Mouse (Mus musculus) intestine, postnatal 0 days (tissue): ENCODE results near the gene Tmem186. TPM values are rescaled to one million over a fixed set of nuclear protein-coding genes. Genes with fewer than 3 reads are reported as not detected.

Experiments
- ATAC-seq: fragments of 200-750 bp; cut with Nextera tagmentation; 2 replicates; pipeline ENCODE4 v1.8.0; 2017; ENCODE audit warnings: mild to moderate bottlenecking, moderate TSS enrichment, moderate library complexity
- H3K27ac ChIP-seq: fragments of 300-500 bp; sonication (generic); 2 replicates; pipeline ENCODE4 v1.5.1; 2014; ENCODE audit warnings: mild to moderate bottlenecking, low read depth, low read length, moderate library complexity
- H3K27me3 ChIP-seq: fragments of 300-500 bp; sonication (generic); replicated peaks from 2 replicates; pipeline ENCODE4 v1.6.1; 2014; ENCODE audit warnings: low read length, mixed read lengths; ENCODE audit not compliant: control insufficient read depth, insufficient read depth
- H3K36me3 ChIP-seq: fragments of 300-500 bp; sonication (generic); 2 replicates; pipeline ENCODE4 v1.6.1; 2014; ENCODE audit warnings: mild to moderate bottlenecking, moderate library complexity; ENCODE audit not compliant: control insufficient read depth, insufficient read depth
- H3K4me1 ChIP-seq: fragments of 300-500 bp; sonication (generic); replicated peaks from 2 replicates; pipeline ENCODE4 v1.6.1; 2014; ENCODE audit warnings: antibody characterized with exemption, low read length, mixed read lengths; ENCODE audit not compliant: control insufficient read depth, insufficient read depth
- H3K4me2 ChIP-seq: fragments of 300-500 bp; sonication (generic); replicated peaks from 2 replicates; pipeline ENCODE4 v1.6.1; 2014; ENCODE audit warnings: low read depth, mild to moderate bottlenecking, moderate library complexity
- H3K4me3 ChIP-seq: fragments of 300-500 bp; sonication (generic); 2 replicates; pipeline ENCODE4 v1.5.1; 2014; ENCODE audit warnings: low read depth, low read length
- H3K9ac ChIP-seq: fragments of 300-500 bp; sonication (generic); 2 replicates; pipeline ENCODE4 v1.6.1; 2014; ENCODE audit warnings: mild to moderate bottlenecking, low read depth, low read length
- H3K9me3 ChIP-seq: fragments of 300-500 bp; sonication (generic); 2 replicates; pipeline ENCODE4 v1.6.1; 2016; ENCODE audit warnings: mixed run types; ENCODE audit not compliant: control insufficient read depth
- CTCF ChIP-seq: sonication (generic); IDR thresholded peaks from 2 replicates; pipeline ENCODE4 v1.5.1; 2016; ENCODE audit warnings: low read depth, mild to moderate bottlenecking, control low read depth, antibody characterized with exemption, moderate library complexity
- WGBS: fragments of 180-500 bp; shearing (Covaris S2); extraction: QIAGEN DNeasy Blood & Tissue Kit; methylation state at CpG from one replicate; pipeline ENCODE4 v1.1.7; 2014; 5-methylcytosine and 5-hydroxymethylcytosine counted together
- polyA plus RNA-seq: library from polyadenylated mRNA; unstranded; fragments of >200 nt; fragmentation: Nextera tagmentation; extraction: Ambion mirVana; gene quantifications from 2 replicates; pipeline ENCODE4 v1.2.1, GENCODE M21; 2015

Tmem186 gene
- 9.1 and 9.8 TPM in 2 replicates for polyA plus RNA-seq

DNA sequence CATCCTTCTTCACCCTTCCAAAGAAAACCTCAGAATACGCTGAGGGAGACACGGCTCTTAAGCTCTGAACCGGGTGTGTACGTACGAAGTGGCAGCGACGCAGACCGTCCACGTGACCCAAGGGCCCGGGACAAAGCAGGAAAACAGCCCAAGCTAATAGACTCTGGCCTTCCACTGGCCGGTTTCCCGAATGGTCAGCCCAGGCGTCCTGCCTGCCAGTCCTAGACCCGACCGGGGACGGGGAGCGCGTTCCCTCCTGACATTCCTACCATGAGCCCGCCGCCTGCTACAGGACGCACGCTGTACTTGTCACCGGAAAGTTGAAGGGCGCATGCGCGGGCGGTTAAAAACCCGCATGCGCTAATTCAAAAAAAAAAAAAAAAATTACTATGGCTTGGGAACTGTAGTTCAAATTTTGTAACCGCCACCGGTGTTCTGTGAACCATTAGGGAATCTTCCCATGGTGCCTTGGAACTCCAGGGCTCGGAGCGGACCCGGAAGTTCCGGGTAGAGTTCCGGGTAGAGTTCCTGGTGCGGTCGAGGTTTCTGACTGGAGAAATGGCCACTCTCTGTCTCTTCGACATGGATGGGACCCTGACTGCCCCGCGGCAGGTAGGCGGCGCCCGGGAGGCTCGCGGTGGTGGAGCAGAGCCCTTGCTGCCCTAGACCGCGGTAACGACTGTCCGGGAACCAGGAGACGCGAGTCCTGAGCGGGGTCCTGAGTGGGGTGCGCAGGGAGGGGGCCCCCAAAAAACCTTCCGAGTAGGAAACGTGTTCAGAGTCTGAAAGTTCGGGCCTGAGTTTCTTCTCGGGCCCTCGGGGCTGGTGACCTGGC, at the start of gene Tmem186, which contains the start of gene Pmm2:
Gene Tmem186 (minus strand): TSS at position 496 of the 835 bp plus-strand sequence.
Gene Pmm2 (plus strand): TSS at position 458 of the 835 bp plus-strand sequence.
- peak; percentile 85 for ATAC-seq
- Histone ChIP-seq H3K4me3 (peak within 1 kb of the TSS; percentile 60), H3K4me2 (peak within 1 kb of the TSS; percentile 88), H3K27me3 (no peaks in the 10 kb centered on the region), H3K9me3 (no peaks in the 10 kb centered on the region), H3K4me1 (no peaks in the 10 kb centered on the region; the same call in 1 of the 2 replicates), H3K27ac (peak within 1 kb of the TSS; percentile 95), H3K9ac (peak within 1 kb of the TSS; percentile 81), H3K36me3 (0 out of 2 replicates have a peak, but pooled peaks cover 9% of the 10 kb centered on the region)
- TF ChIP-seq CTCF = peak; percentile 60
- under 1% methylated on average over 59 of the region's 59 CpGs for WGBS

DNA sequence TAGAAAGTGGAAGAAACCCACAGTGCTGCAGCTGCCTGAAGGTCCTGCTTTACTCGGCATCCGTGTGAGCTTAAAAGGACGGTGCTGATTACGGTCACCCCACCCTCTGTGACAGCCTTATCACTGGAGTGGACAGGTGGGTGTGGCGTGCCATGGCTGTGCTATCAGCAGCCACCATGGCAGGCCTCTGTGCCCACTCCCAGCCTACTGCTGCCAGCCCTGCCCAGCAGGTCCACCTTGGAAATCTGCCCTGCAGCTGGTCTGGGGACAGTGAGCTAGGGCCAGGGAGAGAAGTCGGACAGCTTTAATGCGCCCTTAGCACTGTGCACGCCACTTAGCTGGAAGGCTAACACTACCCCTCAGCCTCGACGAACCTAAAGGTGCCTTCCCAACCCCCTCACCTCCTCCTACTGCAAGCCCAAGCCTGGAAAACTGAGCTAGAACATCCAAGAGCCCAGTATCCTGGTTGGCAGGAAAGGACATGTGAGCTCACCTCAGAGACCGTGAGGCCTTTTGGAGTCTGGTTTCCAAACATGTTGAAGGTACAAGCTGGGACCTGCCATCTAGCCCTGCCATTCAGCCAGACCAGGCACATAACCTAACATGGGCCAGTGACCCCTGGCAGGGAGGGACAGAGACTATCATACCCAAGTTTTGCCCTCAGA, 49.5 kb upstream of the Tmem186 start:
- Histone ChIP-seq H3K27ac (peak overlapping the region; percentile 50; the same call in 1 of the 2 replicates), H3K9me3 (no peaks in the 10 kb centered on the region), H3K4me3 (no peak overlapping the region), H3K9ac (no peak overlapping the region), H3K4me1 (no peaks in the 10 kb centered on the region), H3K36me3 (peaks cover 32% of the 10 kb centered on the region), H3K4me2 (0 out of 2 replicates have a peak overlapping the region, but pooled peaks have one; percentile 17), H3K27me3 (no peaks in the 10 kb centered on the region)
- no peak for TF ChIP-seq CTCF
- WGBS = 67% methylated on average over 11 of the region's 11 CpGs
- ATAC-seq = peak; percentile 54

DNA sequence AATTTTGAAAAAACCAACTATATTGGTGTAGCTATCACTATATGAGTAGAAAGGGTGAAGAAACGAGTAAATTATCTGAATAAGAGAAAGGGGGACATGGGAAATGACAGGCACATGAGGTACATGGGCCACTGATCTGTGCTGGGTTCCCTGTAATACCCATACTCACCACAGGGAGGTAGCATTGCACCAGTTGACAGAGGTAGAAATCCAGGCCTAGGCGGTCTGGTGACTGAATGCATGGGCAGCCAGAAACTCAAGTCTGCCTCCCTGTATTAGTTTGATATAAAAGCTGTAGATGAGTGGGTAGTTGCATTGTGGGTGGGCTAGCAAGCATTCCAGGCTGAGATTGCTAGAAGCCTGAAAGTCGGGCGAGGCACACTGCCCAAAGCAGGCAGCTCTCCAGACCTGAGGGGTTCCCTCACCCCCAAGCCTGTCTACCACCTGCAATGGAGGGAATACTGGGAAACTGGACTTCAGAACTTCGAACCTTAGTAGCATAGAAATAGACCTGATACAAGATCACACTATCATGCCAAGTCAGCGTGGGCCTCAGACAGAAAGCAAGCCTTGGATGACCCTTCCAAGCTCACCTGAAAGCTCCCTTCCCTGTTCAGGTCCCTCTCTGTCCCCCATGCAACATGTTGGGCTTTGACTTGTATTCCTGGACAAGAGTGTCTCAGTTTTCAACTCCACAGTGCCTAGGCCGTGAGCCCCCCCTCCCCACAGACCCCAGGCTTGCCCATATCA, 48.8 kb upstream of the Tmem186 start:
- no peaks in the 10 kb centered on the region for H3K9me3 ChIP-seq
- H3K4me2 ChIP-seq = 0 out of 2 replicates have a peak overlapping the region, but pooled peaks have one; percentile 17
- 52% methylated on average over 7 of the region's 7 CpGs for WGBS
- no peak overlapping the region for H3K4me3 ChIP-seq
- peak; percentile 50 for ATAC-seq
- TF ChIP-seq CTCF = peak; percentile 95
- no peak overlapping the region; the same call in 1 of the 2 replicates for H3K27ac ChIP-seq
- H3K27me3 ChIP-seq = no peaks in the 10 kb centered on the region
- H3K36me3 ChIP-seq = peaks cover 25% of the 10 kb centered on the region
- no peak overlapping the region for H3K9ac ChIP-seq
- H3K4me1 ChIP-seq = no peaks in the 10 kb centered on the region

DNA sequence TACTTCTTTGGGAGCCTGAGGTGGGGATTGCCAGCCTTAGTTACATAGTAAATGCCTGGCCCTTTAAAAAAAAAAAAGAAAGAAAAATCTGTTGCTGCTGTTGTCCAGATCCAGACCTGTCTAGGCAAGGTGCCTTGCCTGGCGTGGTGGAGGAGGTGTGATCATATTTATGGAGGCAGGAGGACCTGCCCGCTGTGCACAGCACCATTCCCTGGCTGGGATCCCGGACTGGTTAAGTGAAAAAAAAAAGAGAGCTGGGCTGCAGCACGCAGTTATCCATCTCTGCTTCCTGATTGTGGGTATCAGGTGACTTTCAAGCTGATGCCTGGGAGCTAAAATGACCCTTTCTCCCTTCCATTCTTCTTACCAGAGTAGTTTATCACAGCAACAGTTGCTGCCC, 47.6 kb upstream of the Tmem186 start:
- no peaks in the 10 kb centered on the region for H3K9me3 ChIP-seq
- peaks cover 14% of the 10 kb centered on the region for H3K36me3 ChIP-seq
- no peak for ATAC-seq
- no peak overlapping the region for H3K27ac ChIP-seq
- no peaks in the 10 kb centered on the region for H3K4me1 ChIP-seq
- TF ChIP-seq CTCF = no peak
- H3K4me2 ChIP-seq = no peak overlapping the region
- 46% methylated on average over 4 of the region's 4 CpGs for WGBS
- no peak overlapping the region for H3K9ac ChIP-seq
- no peak overlapping the region for H3K4me3 ChIP-seq
- H3K27me3 ChIP-seq = no peaks in the 10 kb centered on the region

DNA sequence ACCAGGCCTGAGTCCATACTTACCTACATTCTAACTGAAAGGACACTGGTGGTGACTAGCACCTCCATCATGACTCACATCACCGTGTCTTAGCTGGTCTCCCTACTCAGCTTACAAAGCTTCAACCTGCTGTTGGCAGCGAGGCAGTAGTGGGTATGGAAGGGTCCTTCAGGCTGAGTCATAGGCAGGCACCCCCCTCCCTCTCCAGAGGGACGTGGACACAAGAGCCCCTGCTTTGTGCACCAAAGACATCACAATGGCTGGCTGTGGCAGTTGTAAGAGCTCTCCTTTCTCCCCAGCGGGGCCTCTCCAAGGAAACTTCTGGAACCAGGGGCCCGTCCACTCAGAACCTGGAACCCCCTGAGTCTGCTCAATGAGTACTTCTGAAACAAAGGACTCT, 43.0 kb upstream of the Tmem186 start, which contains the start of gene Gm5767:
Gene Gm5767 (plus strand): TSS at position 301 of the 400 bp plus-strand sequence.
- H3K4me3 ChIP-seq = no peak within 1 kb of the TSS
- H3K27me3 ChIP-seq = no peaks in the 10 kb centered on the region
- no peak within 1 kb of the TSS for H3K27ac ChIP-seq
- WGBS = 76% methylated on average over 5 of the region's 5 CpGs
- no peak within 1 kb of the TSS for H3K4me2 ChIP-seq
- H3K4me1 ChIP-seq = no peaks in the 10 kb centered on the region
- no peak for ATAC-seq
- H3K9me3 ChIP-seq = no peaks in the 10 kb centered on the region
- H3K9ac ChIP-seq = no peak within 1 kb of the TSS
- no peaks in the 10 kb centered on the region for H3K36me3 ChIP-seq
- no peak for TF ChIP-seq CTCF

DNA sequence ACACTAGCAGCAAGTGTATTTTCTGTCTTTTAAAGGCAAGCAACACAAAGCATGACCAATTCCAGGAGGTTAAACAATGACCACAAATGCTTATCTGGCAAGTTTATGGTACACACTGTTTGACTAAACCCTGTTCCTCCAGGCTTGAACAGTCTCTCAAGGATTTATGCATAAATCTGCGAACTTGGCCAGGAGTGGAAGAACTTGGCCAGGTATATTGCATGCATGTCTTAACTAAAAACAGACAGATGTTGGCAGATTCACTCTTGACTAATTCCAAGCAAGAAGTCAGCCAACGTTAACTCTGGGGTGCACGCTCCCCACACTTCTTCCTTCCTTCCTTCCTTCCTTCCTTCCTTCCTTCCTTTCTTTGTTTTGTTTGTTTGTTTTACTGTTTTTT, 42.3 kb upstream of the Tmem186 start:
- H3K27ac ChIP-seq = no peak overlapping the region
- H3K9ac ChIP-seq = no peak overlapping the region
- TF ChIP-seq CTCF = no peak
- H3K27me3 ChIP-seq = no peaks in the 10 kb centered on the region
- ATAC-seq = no peak
- H3K36me3 ChIP-seq = no peaks in the 10 kb centered on the region
- H3K4me3 ChIP-seq = no peak overlapping the region
- WGBS = 64% methylated on average over 3 of the region's 3 CpGs
- H3K9me3 ChIP-seq = no peaks in the 10 kb centered on the region
- H3K4me1 ChIP-seq = no peaks in the 10 kb centered on the region
- no peak overlapping the region for H3K4me2 ChIP-seq
